Mouse (Mus musculus): Measurements from ENCODE around the gene Unc93b1. TPM values are rescaled to one million over a fixed set of nuclear protein-coding genes. Genes with fewer than 3 reads are reported as not detected.

The Unc93b1 gene
- total and polyA plus RNA-seq, 2 experiments from 2014 or later, result 16.3 to 19.9 TPM

DNA sequence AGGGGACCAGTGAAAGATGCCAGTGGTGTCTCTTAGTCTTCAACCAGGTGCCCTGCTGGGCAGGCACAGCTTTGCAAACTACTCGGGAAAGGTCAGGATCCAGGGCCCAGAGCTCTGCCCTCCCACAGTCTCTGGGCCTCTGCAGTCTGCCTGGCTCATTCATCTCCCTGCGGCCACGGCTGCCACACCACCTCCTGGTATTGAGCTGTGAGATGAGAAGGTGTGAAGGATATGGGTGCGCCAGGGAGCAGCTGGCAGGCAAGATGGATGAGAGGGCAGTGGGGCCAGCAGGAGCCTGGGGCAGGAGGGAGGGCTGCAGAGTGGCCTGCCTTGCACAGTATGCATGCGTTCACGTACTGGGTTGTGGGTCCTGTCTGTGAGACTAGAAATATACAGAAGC is 55.8 kb downstream of the Unc93b1 start:
- Histone ChIP-seq H3K9ac (replicated peaks; ENCODE audit: low read length) (no peak overlapping the region), H3K36me3 (ENCODE audit: insufficient read depth, low read length) (no peaks in the 10 kb centered on the region), H3K4me2 (ENCODE audit: low read depth, low read length) (no peak overlapping the region), H3K4me1 (ENCODE audit: insufficient read depth, low read length) (no peaks in the 10 kb centered on the region), H3K27me3 (ENCODE audit: insufficient read depth, low read length) (no peaks in the 10 kb centered on the region), H3K9me3 (ENCODE audit: low read length) (no peaks in the 10 kb centered on the region), H3K27ac (no peak overlapping the region), H3K4me3 (ENCODE audit: low read length) (no peak overlapping the region)
- DNase-seq (ENCODE audit: low spot score) (no peak), ATAC-seq (no peak)
- 52% methylated on average over 6 of the region's 6 CpGs for WGBS
- no peak for TF ChIP-seq CTCF (IDR thresholded peaks at IDR 0.05; ENCODE audit: low read depth)

DNA sequence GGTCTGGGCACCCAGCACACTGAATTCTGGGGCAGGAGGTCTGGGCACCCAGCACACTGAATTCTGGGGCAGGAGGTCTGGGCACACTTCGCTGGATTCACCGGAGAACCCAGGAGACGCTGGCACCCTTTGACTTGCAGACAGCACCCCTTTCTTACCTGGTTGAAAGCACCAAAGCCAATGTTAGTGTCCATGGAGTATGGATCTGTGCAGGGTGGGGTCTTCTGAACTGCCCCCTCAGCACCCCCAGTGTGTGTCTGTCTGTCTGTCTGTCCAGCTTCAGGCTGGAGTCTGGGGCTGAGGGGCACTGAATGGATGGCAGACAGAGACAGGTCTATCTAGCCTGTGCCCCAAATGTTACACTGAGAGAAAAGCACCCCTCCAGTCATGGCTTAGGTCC is 56.6 kb downstream of the Unc93b1 start:
- no peak for TF ChIP-seq CTCF (IDR thresholded peaks at IDR 0.05; ENCODE audit: low read depth)
- WGBS, result 90% methylated on average over 3 of the region's 3 CpGs
- Histone ChIP-seq H3K4me1 (ENCODE audit: insufficient read depth, low read length) (no peaks in the 10 kb centered on the region), H3K9ac (replicated peaks; ENCODE audit: low read length) (no peak overlapping the region), H3K27ac (no peak overlapping the region), H3K36me3 (ENCODE audit: insufficient read depth, low read length) (no peaks in the 10 kb centered on the region), H3K4me2 (ENCODE audit: low read depth, low read length) (no peak overlapping the region), H3K27me3 (ENCODE audit: insufficient read depth, low read length) (no peaks in the 10 kb centered on the region), H3K9me3 (ENCODE audit: low read length) (no peaks in the 10 kb centered on the region), H3K4me3 (ENCODE audit: low read length) (no peak overlapping the region)
- ATAC-seq (no peak), DNase-seq (ENCODE audit: low spot score) (no peak)

DNA sequence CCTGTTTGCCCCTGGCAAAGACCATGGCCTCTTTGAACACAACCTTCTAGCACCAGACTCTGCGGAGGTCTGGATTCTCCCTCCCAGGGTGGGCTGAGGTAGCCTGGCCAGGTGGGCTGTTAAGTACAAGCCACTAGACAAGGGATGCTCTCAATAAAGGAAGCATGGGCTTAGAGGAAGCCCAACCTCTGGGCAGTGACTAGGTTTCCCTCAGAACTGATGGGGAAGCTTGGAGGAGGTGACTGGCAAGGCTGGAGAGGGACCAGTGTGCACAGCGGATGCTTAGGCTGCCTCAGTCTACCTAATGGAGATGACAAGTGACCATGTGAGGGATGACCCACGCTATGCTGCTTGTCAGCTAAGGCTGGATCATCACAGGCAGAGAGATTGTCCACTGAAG is 57.0 kb downstream of the Unc93b1 start:
- H3K4me3 ChIP-seq (ENCODE audit: low read length), result no peak overlapping the region
- H3K27me3 ChIP-seq (ENCODE audit: insufficient read depth, low read length), result no peaks in the 10 kb centered on the region
- no peak for TF ChIP-seq CTCF (IDR thresholded peaks at IDR 0.05; ENCODE audit: low read depth)
- no peaks in the 10 kb centered on the region for H3K9me3 ChIP-seq (ENCODE audit: low read length)
- H3K36me3 ChIP-seq (ENCODE audit: insufficient read depth, low read length), result no peaks in the 10 kb centered on the region
- 93% methylated on average over 3 of the region's 3 CpGs for WGBS
- no peak overlapping the region for H3K27ac ChIP-seq
- DNase-seq (ENCODE audit: low spot score) (no peak), ATAC-seq (no peak)
- H3K4me2 ChIP-seq (ENCODE audit: low read depth, low read length), result no peak overlapping the region
- H3K9ac ChIP-seq (replicated peaks; ENCODE audit: low read length), result no peak overlapping the region
- no peaks in the 10 kb centered on the region for H3K4me1 ChIP-seq (ENCODE audit: insufficient read depth, low read length)

DNA sequence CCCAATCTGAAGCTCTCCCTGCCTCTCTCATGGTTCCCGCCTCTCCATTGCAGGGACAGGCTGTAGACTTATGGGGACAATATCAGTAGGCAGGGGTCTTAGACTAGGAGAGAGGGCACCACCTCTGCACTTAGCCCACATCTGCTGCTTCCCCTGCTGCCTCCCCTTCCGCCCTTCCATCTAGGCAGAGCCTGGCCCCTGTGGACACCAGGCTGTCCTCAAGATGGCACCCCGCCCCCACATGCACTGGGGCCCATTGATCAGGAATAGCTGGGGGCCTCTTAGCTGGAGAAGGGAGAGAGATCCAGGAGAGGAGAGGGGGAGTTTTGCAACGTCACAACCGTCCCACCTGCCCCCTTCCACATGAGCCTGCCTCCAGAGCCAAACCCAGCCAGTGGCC is 57.4 kb downstream of the Unc93b1 start, which contains the start of gene Tbx10:
Gene Tbx10 (plus strand): TSS at position 337 of the 400 bp plus-strand sequence.
- ATAC-seq, result no peak
- WGBS, result 61% methylated on average over 5 of the region's 5 CpGs
- Histone ChIP-seq H3K4me1 (ENCODE audit: insufficient read depth, low read length) (no peaks in the 10 kb centered on the region), H3K27me3 (ENCODE audit: insufficient read depth, low read length) (no peaks in the 10 kb centered on the region), H3K27ac (no peak within 1 kb of the TSS), H3K9me3 (ENCODE audit: low read length) (no peaks in the 10 kb centered on the region), H3K4me3 (ENCODE audit: low read length) (no peak within 1 kb of the TSS), H3K4me2 (ENCODE audit: low read depth, low read length) (no peak within 1 kb of the TSS), H3K9ac (replicated peaks; ENCODE audit: low read length) (no peak within 1 kb of the TSS), H3K36me3 (ENCODE audit: insufficient read depth, low read length) (no peaks in the 10 kb centered on the region)
- DNase-seq (ENCODE audit: low spot score), result no peak
- TF ChIP-seq CTCF (IDR thresholded peaks at IDR 0.05; ENCODE audit: low read depth), result no peak

DNA sequence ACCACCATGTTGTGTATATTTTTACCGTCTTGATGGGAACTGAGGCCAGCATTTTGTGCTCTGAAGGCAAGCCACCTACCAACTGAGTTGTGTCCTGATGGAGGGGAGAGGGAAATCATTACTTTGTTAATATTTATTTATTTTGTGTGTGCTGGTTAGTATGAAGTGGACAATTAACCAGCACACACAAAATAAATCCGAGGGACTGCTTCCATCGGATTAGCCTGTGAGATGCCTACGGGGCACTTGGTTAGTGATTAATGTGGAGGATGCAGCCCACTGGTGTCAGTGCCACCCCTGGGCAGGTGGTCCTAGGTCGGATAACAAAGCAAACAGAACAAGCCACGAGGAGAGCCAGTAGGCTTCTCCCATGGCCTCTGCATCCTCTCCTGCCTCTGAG is 59.9 kb downstream of the Unc93b1 start:
- no peak overlapping the region for H3K27ac ChIP-seq
- H3K4me2 ChIP-seq (ENCODE audit: low read depth, low read length), result no peak overlapping the region
- H3K9me3 ChIP-seq (ENCODE audit: low read length), result no peaks in the 10 kb centered on the region
- no peak for DNase-seq (ENCODE audit: low spot score)
- no peak for ATAC-seq
- no peak overlapping the region for H3K4me3 ChIP-seq (ENCODE audit: low read length)
- H3K27me3 ChIP-seq (ENCODE audit: insufficient read depth, low read length), result no peaks in the 10 kb centered on the region
- no peaks in the 10 kb centered on the region for H3K36me3 ChIP-seq (ENCODE audit: insufficient read depth, low read length)
- WGBS, result 77% methylated on average over 6 of the region's 6 CpGs
- H3K4me1 ChIP-seq (ENCODE audit: insufficient read depth, low read length), result 0 out of 2 replicates have a peak, but pooled peaks cover 4% of the 10 kb centered on the region
- TF ChIP-seq CTCF (IDR thresholded peaks at IDR 0.05; ENCODE audit: low read depth), result no peak
- no peak overlapping the region for H3K9ac ChIP-seq (replicated peaks; ENCODE audit: low read length)

DNA sequence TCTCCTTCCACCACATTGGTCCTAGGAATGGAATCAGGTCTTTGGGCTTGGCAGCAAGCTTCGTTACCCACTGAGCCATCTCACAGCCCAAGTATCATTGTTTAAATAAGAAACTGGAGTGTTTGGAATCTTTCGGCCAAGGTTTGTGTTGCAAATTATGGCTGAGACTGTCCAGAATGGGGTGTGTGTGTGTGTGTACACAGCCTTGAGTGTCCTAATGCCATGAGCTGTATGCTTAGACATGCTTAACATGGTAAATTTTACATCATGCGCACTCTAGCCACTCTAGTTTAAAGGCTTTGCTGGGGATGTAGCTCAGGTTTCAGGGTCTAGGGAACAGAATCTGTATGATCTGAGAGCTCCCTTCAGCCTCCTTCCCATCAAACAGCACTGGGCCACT is 60.5 kb downstream of the Unc93b1 start:
- Histone ChIP-seq H3K9ac (replicated peaks; ENCODE audit: low read length) (no peak overlapping the region), H3K4me1 (ENCODE audit: insufficient read depth, low read length) (0 out of 2 replicates have a peak, but pooled peaks cover 4% of the 10 kb centered on the region), H3K9me3 (ENCODE audit: low read length) (no peaks in the 10 kb centered on the region), H3K27me3 (ENCODE audit: insufficient read depth, low read length) (no peaks in the 10 kb centered on the region), H3K27ac (no peak overlapping the region), H3K36me3 (ENCODE audit: insufficient read depth, low read length) (no peaks in the 10 kb centered on the region), H3K4me2 (ENCODE audit: low read depth, low read length) (no peak overlapping the region), H3K4me3 (ENCODE audit: low read length) (no peak overlapping the region)
- TF ChIP-seq CTCF (IDR thresholded peaks at IDR 0.05; ENCODE audit: low read depth), result no peak
- 87% methylated on average over 3 of the region's 3 CpGs for WGBS
- DNase-seq (ENCODE audit: low spot score) (no peak), ATAC-seq (no peak)

DNA sequence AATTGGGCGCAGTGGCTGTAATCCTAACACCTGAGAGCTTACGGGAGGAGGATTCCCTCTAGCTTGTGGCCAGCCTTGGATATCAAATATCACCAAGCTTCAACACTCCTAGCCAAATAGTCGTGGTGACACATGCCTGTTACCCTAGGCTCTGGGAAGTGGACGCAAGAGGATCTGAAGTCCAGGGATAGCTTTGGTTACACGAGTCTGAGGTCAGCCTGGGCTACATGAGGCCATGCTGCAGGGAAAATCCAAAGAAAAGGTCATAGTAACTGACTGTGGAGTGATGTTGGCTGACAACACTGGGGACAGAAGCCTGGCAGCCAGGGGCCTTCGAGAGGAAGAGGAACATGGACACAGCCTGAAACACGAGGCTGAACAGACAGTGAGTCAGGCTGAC is 61.1 kb downstream of the Unc93b1 start:
- DNase-seq (ENCODE audit: low spot score), result no peak
- H3K9ac ChIP-seq (replicated peaks; ENCODE audit: low read length), result no peak overlapping the region
- no peak overlapping the region for H3K4me2 ChIP-seq (ENCODE audit: low read depth, low read length)
- H3K27me3 ChIP-seq (ENCODE audit: insufficient read depth, low read length), result no peaks in the 10 kb centered on the region
- ATAC-seq, result no peak
- H3K4me3 ChIP-seq (ENCODE audit: low read length), result no peak overlapping the region
- TF ChIP-seq CTCF (IDR thresholded peaks at IDR 0.05; ENCODE audit: low read depth), result no peak
- peaks cover 6% of the 10 kb centered on the region; the same call in 1 of the 2 replicates for H3K4me1 ChIP-seq (ENCODE audit: insufficient read depth, low read length)
- no peak overlapping the region for H3K27ac ChIP-seq
- 74% methylated on average over 7 of the region's 7 CpGs for WGBS
- no peaks in the 10 kb centered on the region for H3K36me3 ChIP-seq (ENCODE audit: insufficient read depth, low read length)
- no peaks in the 10 kb centered on the region for H3K9me3 ChIP-seq (ENCODE audit: low read length)

All from hindbrain, postnatal 0 days (tissue).